Mouse (Mus musculus) heart, adult 2 months (tissue): ENCODE results near the gene Dtnbp1.

Experiments
- EP300 ChIP-seq: fragments of 200-500 bp; IDR thresholded peaks from 2 replicates; pipeline ENCODE4 v1.6.1; 2011; ENCODE audit warnings: low read depth, low read length, control low read depth; ENCODE audit not compliant: insufficient read depth
- POLR2A ChIP-seq: fragments of 200-500 bp; IDR thresholded peaks from 2 replicates; pipeline ENCODE4 v1.6.1; 2011; ENCODE audit warnings: mild to moderate bottlenecking, low read depth, low read length, control low read depth; ENCODE audit not compliant: insufficient read depth

DNA sequence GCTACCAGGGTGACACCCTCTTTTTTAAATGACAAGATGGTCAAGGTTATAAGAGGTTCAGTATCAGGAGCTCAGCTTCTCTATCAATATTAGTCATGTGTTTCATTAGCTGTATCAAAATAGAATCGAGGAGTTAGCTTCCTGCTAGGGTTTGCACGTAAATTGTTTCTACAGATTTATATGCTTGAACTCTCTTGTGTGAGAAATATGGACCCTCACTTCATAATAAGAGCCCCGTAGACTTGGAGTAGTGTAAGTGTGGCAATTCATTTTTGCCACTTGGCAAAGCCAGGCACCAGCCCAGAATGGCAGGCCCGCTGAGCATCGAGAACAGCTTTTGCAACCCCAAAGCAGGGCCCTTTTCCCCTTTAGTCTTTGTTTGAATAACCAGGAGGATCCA is 1.1 kb upstream of the Dtnbp1 start:
- TF ChIP-seq EP300, result no peak
- TF ChIP-seq POLR2A, result no peak
